Mouse (Mus musculus) spleen, adult 18-20 months (tissue): Measurements from ENCODE around the gene Gm38392.

Source experiments
- DNase-seq, 2 experiments: peaks; one replicate each; pipeline ENCODE4 v3.0.0; 2022; ENCODE audit warnings: mixed read lengths in 2 of 2

Gm38392 gene

DNA sequence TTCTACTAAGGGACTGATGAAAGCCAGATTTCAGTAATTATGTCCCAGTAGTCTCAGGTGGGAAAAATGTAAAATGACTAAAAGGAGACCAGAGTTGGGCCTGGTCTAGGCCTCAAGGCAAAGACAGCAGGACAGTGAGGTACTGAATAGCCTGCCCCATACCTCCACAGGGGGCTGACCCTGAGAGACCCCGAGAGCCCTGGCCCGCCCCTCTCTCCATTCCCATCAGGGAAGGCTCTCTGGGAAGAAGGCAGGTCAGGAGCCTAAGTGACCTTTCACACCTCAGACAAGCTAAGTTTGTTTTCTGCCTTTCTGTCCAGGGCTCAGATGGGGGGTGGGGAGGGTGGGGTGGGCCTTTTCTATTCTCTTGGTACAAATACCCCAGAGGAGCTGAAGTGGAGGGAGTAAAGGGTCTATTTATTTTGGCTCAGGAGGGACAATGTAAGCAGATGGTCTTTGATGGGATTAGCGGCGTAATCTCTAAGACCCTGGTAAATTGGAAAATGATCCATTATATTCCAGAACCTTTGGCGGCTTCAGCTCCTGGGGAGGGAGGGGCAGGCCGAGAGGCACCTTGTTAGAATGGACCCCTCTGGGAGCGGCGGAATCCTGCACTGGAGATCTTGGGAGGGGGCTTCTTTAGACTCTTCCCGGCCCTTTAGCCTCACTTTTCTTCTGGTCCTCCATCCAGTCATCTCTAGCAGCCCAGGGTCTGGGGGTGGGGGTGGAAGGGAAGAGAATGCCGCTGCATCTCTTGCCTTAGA, 89.1 kb downstream of the Gm38392 start:
- DNase-seq, result no peak
